Mouse (Mus musculus) limb, embryonic 15.5 days (tissue): ENCODE measurements at regions not wholly inside any gene's neighbourhood (a gene's known extent, or its start where the extent isn't known, plus 50 kb on each side); places are given as distances from the start of the nearest gene placed in this dataset.

Experiments used
- ATAC-seq: fragments of 200-750 bp; cut with Nextera tagmentation; 2 replicates; pipeline ENCODE4 v1.8.0; 2017; ENCODE audit warnings: low read depth, moderate TSS enrichment; ENCODE audit not compliant: insufficient number of reproducible peaks, low FRiP score, low TSS enrichment
- H3K27ac ChIP-seq: fragments of 300-500 bp; sonication (generic); 2 replicates; pipeline ENCODE4 v1.5.1; 2015; ENCODE audit warnings: moderate library complexity, mild to moderate bottlenecking, inconsistent platforms
- H3K27me3 ChIP-seq: fragments of 300-500 bp; sonication (generic); 2 replicates; pipeline ENCODE4 v1.6.1; 2015; ENCODE audit warnings: inconsistent platforms
- H3K36me3 ChIP-seq: fragments of 300-500 bp; sonication (generic); 2 replicates; pipeline ENCODE4 v1.6.1; 2015; ENCODE audit warnings: inconsistent platforms
- H3K4me1 ChIP-seq: fragments of 300-500 bp; sonication (generic); 2 replicates; pipeline ENCODE4 v1.6.1; 2015; ENCODE audit warnings: inconsistent platforms
- H3K4me2 ChIP-seq: fragments of 300-500 bp; sonication (generic); 2 replicates; pipeline ENCODE4 v1.6.1; 2015; ENCODE audit warnings: mild to moderate bottlenecking, inconsistent platforms
- H3K4me3 ChIP-seq: fragments of 300-500 bp; sonication (generic); 2 replicates; pipeline ENCODE4 v1.5.1; 2015; ENCODE audit warnings: mild to moderate bottlenecking, inconsistent platforms
- H3K9ac ChIP-seq: fragments of 300-500 bp; sonication (generic); 2 replicates; pipeline ENCODE4 v1.6.1; 2015; ENCODE audit warnings: inconsistent platforms
- H3K9me3 ChIP-seq: fragments of 300-500 bp; sonication (generic); 2 replicates; pipeline ENCODE4 v1.6.1; 2016; ENCODE audit warnings: inconsistent platforms
- WGBS: fragments of 180-500 bp; shearing (Covaris S2); methylation state at CpG from one replicate; pipeline ENCODE4 v1.1.7; 2015; 5-methylcytosine and 5-hydroxymethylcytosine counted together

GRCm38 (mm10) chr3:52158788-52159260, 53.9 kb upstream of the Maml3 start:
- Histone ChIP-seq H3K27ac (peak overlapping the region; percentile 52; the same call in 1 of the 2 replicates), H3K4me3 (no peak overlapping the region), H3K27me3 (peaks cover 13% of the 10 kb centered on the region; the same call in 1 of the 2 replicates), H3K4me1 (peaks cover 2% of the 10 kb centered on the region; the same call in 1 of the 2 replicates), H3K9me3 (no peaks in the 10 kb centered on the region), H3K36me3 (no peaks in the 10 kb centered on the region), H3K4me2 (no peak overlapping the region), H3K9ac (no peak overlapping the region)
- WGBS = 73% methylated on average over 3 of the region's 3 CpGs
- no peak for ATAC-seq

- H3K36me3 ChIP-seq = no peaks in the 10 kb centered on the region
- no peaks in the 10 kb centered on the region for H3K9me3 ChIP-seq
- peaks cover 24% of the 10 kb centered on the region for H3K27me3 ChIP-seq
- WGBS = 62% methylated on average over 3 of the region's 3 CpGs
- no peak overlapping the region for H3K4me2 ChIP-seq
- no peak for ATAC-seq
- no peak overlapping the region for H3K27ac ChIP-seq
- no peak overlapping the region for H3K4me3 ChIP-seq
- H3K9ac ChIP-seq = no peak overlapping the region
- peaks cover 5% of the 10 kb centered on the region; the same call in 1 of the 2 replicates for H3K4me1 ChIP-seq
Observed at GRCm38 (mm10) chr3:52161688-52162087, 56.8 kb upstream of the Maml3 start.

GRCm38 (mm10) chr3:52163990-52164389, 59.1 kb upstream of the Maml3 start:
- WGBS = 49% methylated on average over 16 of the region's 16 CpGs
- Histone ChIP-seq H3K27me3 (peaks cover 30% of the 10 kb centered on the region), H3K4me1 (peaks cover 10% of the 10 kb centered on the region), H3K9ac (no peak overlapping the region), H3K4me3 (no peak overlapping the region), H3K36me3 (no peaks in the 10 kb centered on the region), H3K9me3 (no peaks in the 10 kb centered on the region), H3K27ac (no peak overlapping the region), H3K4me2 (no peak overlapping the region)
- ATAC-seq = no peak

- no peak overlapping the region for H3K4me2 ChIP-seq
Observed at GRCm38 (mm10) chr3:52167420-52167819, 62.5 kb upstream of the Maml3 start.

GRCm38 (mm10) chr3:52170847-52171246, 66.0 kb upstream of the Maml3 start:
- WGBS = 95% methylated on average over 7 of the region's 7 CpGs
- no peaks in the 10 kb centered on the region for H3K36me3 ChIP-seq
- H3K4me1 ChIP-seq = peaks cover 11% of the 10 kb centered on the region; the same call in 1 of the 2 replicates
- no peak for ATAC-seq
- H3K9me3 ChIP-seq = no peaks in the 10 kb centered on the region
- H3K4me2 ChIP-seq = no peak overlapping the region
- H3K27ac ChIP-seq = no peak overlapping the region
- no peak overlapping the region for H3K4me3 ChIP-seq
- H3K27me3 ChIP-seq = peaks cover 23% of the 10 kb centered on the region
- H3K9ac ChIP-seq = no peak overlapping the region

More at GRCm38 (mm10) chr3:52167420-52167819, 62.5 kb upstream of the Maml3 start:
- Histone ChIP-seq H3K9ac (no peak overlapping the region), H3K4me1 (peaks cover 14% of the 10 kb centered on the region), H3K4me3 (no peak overlapping the region), H3K9me3 (no peaks in the 10 kb centered on the region), H3K27ac (no peak overlapping the region), H3K36me3 (no peaks in the 10 kb centered on the region), H3K27me3 (peaks cover 32% of the 10 kb centered on the region)
- no peak for ATAC-seq
- 88% methylated on average over 7 of the region's 7 CpGs for WGBS

- no peaks in the 10 kb centered on the region for H3K9me3 ChIP-seq
- 88% methylated on average over 5 of the region's 5 CpGs for WGBS
- no peak for ATAC-seq
- H3K9ac ChIP-seq = no peak overlapping the region
- peaks cover 21% of the 10 kb centered on the region for H3K27me3 ChIP-seq
- no peak overlapping the region for H3K4me2 ChIP-seq
- no peaks in the 10 kb centered on the region for H3K36me3 ChIP-seq
- no peak overlapping the region for H3K4me3 ChIP-seq
- H3K4me1 ChIP-seq = peaks cover 16% of the 10 kb centered on the region; the same call in 1 of the 2 replicates
- no peak overlapping the region for H3K27ac ChIP-seq
Observed at GRCm38 (mm10) chr3:52171303-52171702, 66.4 kb upstream of the Maml3 start.

GRCm38 (mm10) chr3:52173490-52173889, 68.6 kb upstream of the Maml3 start:
- Histone ChIP-seq H3K36me3 (no peaks in the 10 kb centered on the region), H3K4me2 (no peak overlapping the region), H3K9ac (no peak overlapping the region), H3K4me3 (no peak overlapping the region), H3K27me3 (peaks cover 12% of the 10 kb centered on the region; the same call in 1 of the 2 replicates), H3K9me3 (no peaks in the 10 kb centered on the region), H3K27ac (no peak overlapping the region), H3K4me1 (peaks cover 12% of the 10 kb centered on the region)
- ATAC-seq = no peak
- 89% methylated on average over 1 of the region's 1 CpGs for WGBS

GRCm38 (mm10) chr3:52176108-52176507, 71.2 kb upstream of the Maml3 start:
- H3K4me1 ChIP-seq = peaks cover 34% of the 10 kb centered on the region
- peaks cover 4% of the 10 kb centered on the region; the same call in 1 of the 2 replicates for H3K27me3 ChIP-seq
- H3K9me3 ChIP-seq = no peaks in the 10 kb centered on the region
- no peak overlapping the region for H3K9ac ChIP-seq
- WGBS = 55% methylated on average over 8 of the region's 8 CpGs
- no peak overlapping the region for H3K4me3 ChIP-seq
- no peaks in the 10 kb centered on the region for H3K36me3 ChIP-seq
- H3K27ac ChIP-seq = no peak overlapping the region
- no peak overlapping the region for H3K4me2 ChIP-seq
- ATAC-seq = no peak

GRCm38 (mm10) chr3:52178851-52179250, 74.0 kb upstream of the Maml3 start:
- Histone ChIP-seq H3K4me3 (no peak overlapping the region), H3K9me3 (no peaks in the 10 kb centered on the region)

GRCm38 (mm10) chr3:52179686-52180085, 74.8 kb upstream of the Maml3 start:
- peak overlapping the region; percentile 11 for H3K4me3 ChIP-seq
- ATAC-seq = peak; percentile 72
- WGBS = 2% methylated on average over 12 of the region's 12 CpGs
- peak overlapping the region; percentile 40 for H3K4me2 ChIP-seq
- peaks cover 41% of the 10 kb centered on the region for H3K4me1 ChIP-seq
- H3K9me3 ChIP-seq = no peaks in the 10 kb centered on the region
- H3K27me3 ChIP-seq = no peaks in the 10 kb centered on the region
- H3K9ac ChIP-seq = no peak overlapping the region
- H3K36me3 ChIP-seq = no peaks in the 10 kb centered on the region
- peak overlapping the region; percentile 89 for H3K27ac ChIP-seq

More at GRCm38 (mm10) chr3:52178851-52179250, 74.0 kb upstream of the Maml3 start:
- 46% methylated on average over 9 of the region's 9 CpGs for WGBS
- H3K4me1 ChIP-seq = peaks cover 41% of the 10 kb centered on the region
- no peak for ATAC-seq
- H3K27ac ChIP-seq = peak overlapping the region; percentile 89
- H3K4me2 ChIP-seq = peak overlapping the region; percentile 40; the same call in 1 of the 2 replicates
- H3K27me3 ChIP-seq = no peaks in the 10 kb centered on the region
- H3K36me3 ChIP-seq = no peaks in the 10 kb centered on the region
- no peak overlapping the region for H3K9ac ChIP-seq

GRCm38 (mm10) chr3:52180306-52180705, 75.4 kb upstream of the Maml3 start:
- Histone ChIP-seq H3K27me3 (no peaks in the 10 kb centered on the region), H3K36me3 (no peaks in the 10 kb centered on the region), H3K27ac (peak overlapping the region; percentile 89), H3K9ac (no peak overlapping the region), H3K4me1 (peaks cover 41% of the 10 kb centered on the region), H3K4me2 (no peak overlapping the region), H3K9me3 (no peaks in the 10 kb centered on the region), H3K4me3 (no peak overlapping the region)
- WGBS = 40% methylated on average over 8 of the region's 8 CpGs
- ATAC-seq = no peak

GRCm38 (mm10) chr3:52180785-52181184, 75.9 kb upstream of the Maml3 start:
- no peak overlapping the region for H3K4me2 ChIP-seq
- H3K9ac ChIP-seq = no peak overlapping the region
- H3K36me3 ChIP-seq = no peaks in the 10 kb centered on the region
- no peak overlapping the region for H3K4me3 ChIP-seq
- no peaks in the 10 kb centered on the region for H3K9me3 ChIP-seq
- peak; percentile 53; the same call in 1 of the 2 replicates for ATAC-seq
- H3K4me1 ChIP-seq = peaks cover 39% of the 10 kb centered on the region
- H3K27ac ChIP-seq = peak overlapping the region; percentile 89
- WGBS = 28% methylated on average over 10 of the region's 10 CpGs
- no peaks in the 10 kb centered on the region for H3K27me3 ChIP-seq
